Mouse (Mus musculus) cerebellum, adult 11-12 months (tissue): ENCODE data around the gene Gm45234.

Source experiments
- DNase-seq: peaks from one replicate; pipeline ENCODE4 v3.0.0; 2022

Gm45234 gene

GRCm38 (mm10) chr6:124738511-124739023 lies 17.3 kb downstream of the Gm45234 start, which contains the start of gene Ptpn6:
Gene Ptpn6 (minus strand): TSS chr6:124738714.
- peak; percentile 58 for DNase-seq

GRCm38 (mm10) chr6:124737040-124737439 lies 18.8 kb downstream of the Gm45234 start:
- DNase-seq = no peak

GRCm38 (mm10) chr6:124734417-124734816 lies 21.4 kb downstream of the Gm45234 start:
- DNase-seq = no peak

- no peak for DNase-seq
Measured at GRCm38 (mm10) chr6:124732476-124733370, 23.1 kb downstream of the Gm45234 start.

- DNase-seq = no peak
Measured at GRCm38 (mm10) chr6:124731038-124731437, 24.8 kb downstream of the Gm45234 start.

- no peak for DNase-seq
Measured at GRCm38 (mm10) chr6:124729850-124730705, 25.7 kb downstream of the Gm45234 start.

- no peak for DNase-seq
Measured at GRCm38 (mm10) chr6:124728621-124729020, 27.2 kb downstream of the Gm45234 start.

GRCm38 (mm10) chr6:124724472-124724871 lies 31.3 kb downstream of the Gm45234 start:
- DNase-seq = no peak

- DNase-seq = no peak
Measured at GRCm38 (mm10) chr6:124723541-124723940, 32.3 kb downstream of the Gm45234 start.

GRCm38 (mm10) chr6:124722876-124723473 lies 32.8 kb downstream of the Gm45234 start:
- DNase-seq = no peak

- no peak for DNase-seq
Measured at GRCm38 (mm10) chr6:124720904-124721303, 34.9 kb downstream of the Gm45234 start.

GRCm38 (mm10) chr6:124719354-124719978 lies 36.4 kb downstream of the Gm45234 start:
- no peak for DNase-seq

GRCm38 (mm10) chr6:124718703-124719102 lies 37.1 kb downstream of the Gm45234 start:
- DNase-seq = no peak

GRCm38 (mm10) chr6:124717968-124718367 lies 37.9 kb downstream of the Gm45234 start:
- no peak for DNase-seq

GRCm38 (mm10) chr6:124716864-124717490 lies 38.8 kb downstream of the Gm45234 start:
- no peak for DNase-seq

- no peak for DNase-seq
Measured at GRCm38 (mm10) chr6:124712918-124713317, 42.9 kb downstream of the Gm45234 start.

GRCm38 (mm10) chr6:124711824-124712782 lies 43.7 kb downstream of the Gm45234 start, which contains the start of the genes Emg1 and Phb2:
Gene Emg1 (minus strand): TSS chr6:124712178.
Gene Phb2 (plus strand): TSS chr6:124712336.
- DNase-seq = peak; percentile 97

- DNase-seq = no peak
Measured at GRCm38 (mm10) chr6:124708289-124708889, 47.4 kb downstream of the Gm45234 start.

GRCm38 (mm10) chr6:124706061-124706627 lies 49.7 kb downstream of the Gm45234 start:
- DNase-seq = no peak

- no peak for DNase-seq
Measured at GRCm38 (mm10) chr6:124704417-124704816, 51.4 kb downstream of the Gm45234 start.
